Mouse (Mus musculus): ENCODE measurements around the gene Slfn3. TPM values are rescaled to one million over a fixed set of nuclear protein-coding genes. Genes with fewer than 3 reads are reported as not detected.
"Not testable (repeated sequence)": the region's sequence is repeated elsewhere in the genome, so short reads cannot be mapped to it uniquely, and the experiment has no call there.

Gene Slfn3
- polyA plus RNA-seq (2016; fragmentation: Nextera tagmentation; extraction: Ambion mirVana): 0.66 and 0.68 TPM in 2 replicates

DNA sequence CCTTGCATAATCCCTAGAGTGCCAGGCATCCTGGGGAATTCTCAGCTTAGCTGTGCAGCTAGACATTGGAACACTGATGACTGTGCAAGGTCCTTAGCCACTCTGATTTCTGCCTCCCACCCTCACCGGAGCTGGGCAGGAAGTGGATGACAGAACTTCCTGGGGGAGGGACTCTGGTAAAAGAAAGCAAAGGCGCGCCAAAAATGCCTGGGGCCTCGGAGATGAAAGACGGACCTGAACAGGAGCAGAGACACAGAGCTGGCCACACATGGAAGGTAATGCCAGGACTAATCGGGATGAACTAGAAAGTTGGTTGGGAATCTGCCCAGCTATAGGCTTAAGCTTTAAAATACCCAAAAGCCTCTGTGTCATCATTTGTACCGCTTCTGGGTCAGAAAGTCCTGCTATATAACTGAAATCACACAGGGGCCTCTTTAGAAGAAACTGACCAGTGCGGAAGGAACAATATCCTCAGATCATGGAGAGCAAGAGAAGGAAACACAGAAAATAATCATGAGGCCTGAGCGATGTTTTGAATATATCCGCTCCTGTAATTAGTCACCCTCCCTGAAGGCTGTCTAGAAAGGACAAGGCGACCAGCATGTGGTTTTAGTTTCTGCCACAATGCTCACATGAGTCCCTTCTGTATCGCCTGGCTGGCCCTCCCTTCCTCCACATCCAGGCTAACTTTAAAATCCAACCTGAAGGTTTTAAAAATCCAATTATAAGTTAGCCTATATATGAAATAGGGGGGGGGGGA, at the start of gene Slfn3:
Gene Slfn3, plus strand, starts transcription at position 197 of the 760 bp plus-strand sequence.
- no peak within 1 kb of the TSS for H3K4me3 ChIP-seq
- no peaks in the 10 kb centered on the region for H3K4me1 ChIP-seq
- no peaks in the 10 kb centered on the region for H3K9me3 ChIP-seq (replicated peaks)
- H3K27ac ChIP-seq: no peak within 1 kb of the TSS
- 78% methylated on average over 12 of the region's 12 CpGs for WGBS
- no peaks in the 10 kb centered on the region for H3K36me3 ChIP-seq
- H3K27me3 ChIP-seq: no peaks in the 10 kb centered on the region
- H3K4me2 ChIP-seq (replicated peaks): no peak within 1 kb of the TSS
- no peak within 1 kb of the TSS for H3K9ac ChIP-seq
- ATAC-seq (ENCODE audit: low FRiP score): no peak

DNA sequence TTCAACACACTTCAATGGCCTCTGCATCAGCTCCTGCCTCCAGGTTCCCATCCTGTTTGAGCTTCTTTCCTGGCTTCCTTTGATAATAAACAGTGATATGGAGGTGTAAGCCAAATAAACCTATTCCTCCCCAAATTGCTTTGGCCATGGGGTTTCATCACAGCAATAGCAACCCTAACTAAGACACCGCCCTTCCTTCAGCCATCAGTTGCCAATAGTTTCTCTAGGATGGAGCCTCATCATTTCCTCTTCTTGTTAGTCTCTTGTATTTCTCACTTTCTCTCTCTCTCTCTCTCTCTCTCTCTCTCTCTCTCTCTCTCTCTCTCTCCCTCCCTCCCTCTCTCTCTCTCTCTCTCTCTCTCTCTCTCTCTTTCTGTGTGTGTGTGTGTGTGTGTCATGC, 42.2 kb upstream of the Slfn3 start:
- H3K27ac ChIP-seq; H3K4me1 ChIP-seq; H3K9me3 ChIP-seq (replicated peaks); H3K4me2 ChIP-seq (replicated peaks); H3K9ac ChIP-seq; H3K4me3 ChIP-seq; H3K36me3 ChIP-seq; ATAC-seq (ENCODE audit: low FRiP score); H3K27me3 ChIP-seq: not testable (repeated sequence)
- no CpG with 5 or more reads among the region's 1 CpGs for WGBS

DNA sequence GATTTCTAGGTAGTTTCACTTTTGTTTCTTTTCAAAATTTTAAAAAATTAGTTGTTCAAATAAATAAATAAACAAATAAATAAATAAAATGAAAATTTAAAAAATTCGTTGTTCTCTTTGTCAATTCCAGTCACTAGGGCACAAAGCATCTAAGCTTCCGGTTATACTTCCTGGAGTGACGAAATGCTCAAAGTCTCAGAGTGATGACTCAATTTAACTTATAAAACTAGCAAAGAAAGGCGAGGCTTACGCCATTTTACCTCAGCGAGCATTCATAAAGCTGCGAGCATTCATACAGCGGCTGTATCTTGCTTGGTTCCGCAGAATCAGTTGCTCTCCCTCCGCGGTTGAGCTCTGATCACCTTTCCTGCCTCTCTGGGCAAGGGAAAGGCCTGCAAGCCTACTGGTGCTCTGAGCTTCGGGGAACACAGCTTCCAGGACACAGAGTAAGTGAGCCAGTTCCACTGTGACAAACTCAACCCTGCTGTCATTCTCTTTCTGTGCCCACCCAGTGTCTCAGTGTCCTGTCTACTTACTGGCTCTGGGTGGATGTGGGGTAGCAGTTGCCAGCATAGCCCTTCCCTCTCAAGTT, 16.1 kb upstream of the Slfn3 start, which contains the start of gene Slfn4:
Gene Slfn4, plus strand, starts transcription at position 239 of the 592 bp plus-strand sequence.
- H3K27me3 ChIP-seq: no peaks in the 10 kb centered on the region
- H3K4me1 ChIP-seq: no peaks in the 10 kb centered on the region
- no peak for ATAC-seq (ENCODE audit: low FRiP score)
- no peaks in the 10 kb centered on the region for H3K36me3 ChIP-seq
- no peak within 1 kb of the TSS for H3K4me2 ChIP-seq (replicated peaks)
- H3K27ac ChIP-seq: no peak within 1 kb of the TSS
- H3K9ac ChIP-seq: no peak within 1 kb of the TSS
- no peak within 1 kb of the TSS for H3K4me3 ChIP-seq
- 89% methylated on average over 12 of the region's 12 CpGs for WGBS
- H3K9me3 ChIP-seq (replicated peaks): no peaks in the 10 kb centered on the region

DNA sequence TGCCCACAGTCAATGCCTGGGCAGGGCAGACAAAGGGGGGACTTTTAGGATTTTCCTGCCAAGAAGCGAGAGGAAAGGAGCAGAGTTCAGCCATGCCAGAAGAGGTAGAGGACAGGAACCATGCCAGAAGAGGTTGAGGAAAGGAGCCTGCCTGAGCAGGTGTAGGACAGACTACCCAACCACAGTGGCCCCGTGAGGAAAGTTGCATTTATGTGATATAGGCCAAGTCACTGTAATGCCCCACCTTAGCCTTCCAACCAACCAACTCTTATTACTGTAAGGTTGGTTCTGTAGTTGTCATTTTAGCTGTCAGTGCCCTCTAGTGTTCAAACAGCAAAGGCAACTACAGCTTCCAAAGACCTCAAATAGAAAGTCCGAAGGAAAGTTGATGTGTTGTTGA, 871 bp downstream of the Slfn3 start:
- no peak for ATAC-seq (ENCODE audit: low FRiP score)

DNA sequence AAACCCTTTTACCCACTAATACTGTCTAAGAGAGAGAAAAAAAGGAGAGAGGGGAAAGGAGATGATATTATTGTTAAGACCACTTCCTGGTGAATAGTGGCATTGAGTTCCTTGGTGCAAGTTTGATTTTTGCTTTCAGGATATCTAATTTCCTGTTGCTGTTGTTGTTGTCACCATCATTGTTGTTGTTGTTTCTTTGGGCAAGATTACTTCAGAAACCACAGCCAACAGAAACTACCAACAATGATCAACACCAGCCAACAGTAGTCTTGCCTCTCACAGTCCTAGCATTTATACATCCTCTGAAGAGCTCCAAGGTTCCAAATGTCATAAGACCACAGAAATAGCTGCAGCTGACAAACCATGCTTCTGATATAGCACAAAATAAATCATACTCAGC, 13.9 kb downstream of the Slfn3 start:
- ATAC-seq (ENCODE audit: low FRiP score): no peak
- H3K9me3 ChIP-seq (replicated peaks): no peaks in the 10 kb centered on the region
- H3K4me2 ChIP-seq (replicated peaks): no peak overlapping the region
- no peak overlapping the region for H3K4me3 ChIP-seq
- H3K36me3 ChIP-seq: no peaks in the 10 kb centered on the region
- no peaks in the 10 kb centered on the region for H3K27me3 ChIP-seq
- no peak overlapping the region for H3K9ac ChIP-seq
- no peak overlapping the region for H3K27ac ChIP-seq
- H3K4me1 ChIP-seq: no peaks in the 10 kb centered on the region

More for the DNA sequence above, 871 bp downstream of the Slfn3 start:
- Histone ChIP-seq H3K27ac (no peak overlapping the region), H3K4me3 (no peak overlapping the region), H3K36me3 (no peaks in the 10 kb centered on the region), H3K4me2 (replicated peaks) (no peak overlapping the region), H3K27me3 (no peaks in the 10 kb centered on the region), H3K9ac (no peak overlapping the region), H3K9me3 (replicated peaks) (no peaks in the 10 kb centered on the region), H3K4me1 (no peaks in the 10 kb centered on the region)
- 72% methylated on average over 3 of the region's 3 CpGs for WGBS

DNA sequence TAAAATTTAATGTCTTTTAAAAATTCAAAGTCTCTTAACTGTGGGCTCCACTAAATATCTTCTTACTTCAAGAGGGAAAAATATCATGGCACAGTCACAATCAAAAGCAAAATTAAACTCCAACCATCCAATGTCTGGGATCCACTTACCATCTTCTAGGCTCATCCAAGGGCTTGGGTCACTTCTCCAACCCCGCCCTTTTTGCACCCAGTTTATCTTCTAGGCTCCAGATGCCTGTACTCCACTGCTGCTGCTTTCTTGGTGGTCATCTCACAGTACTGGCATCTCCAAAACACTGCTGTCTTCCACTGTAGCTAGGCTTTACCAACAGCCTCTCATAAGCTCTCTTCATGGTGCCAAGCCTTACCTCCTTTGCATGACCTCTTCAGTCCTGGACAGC, 25.0 kb downstream of the Slfn3 start:
- no peaks in the 10 kb centered on the region for H3K27me3 ChIP-seq
- H3K36me3 ChIP-seq: no peaks in the 10 kb centered on the region
- no peak for ATAC-seq (ENCODE audit: low FRiP score)
- no peak overlapping the region for H3K9ac ChIP-seq
- WGBS: 79% methylated on average over 1 of the region's 1 CpGs
- H3K4me1 ChIP-seq: no peaks in the 10 kb centered on the region
- no peak overlapping the region for H3K4me2 ChIP-seq (replicated peaks)
- H3K27ac ChIP-seq: no peak overlapping the region
- no peak overlapping the region for H3K4me3 ChIP-seq
- no peaks in the 10 kb centered on the region for H3K9me3 ChIP-seq (replicated peaks)

DNA sequence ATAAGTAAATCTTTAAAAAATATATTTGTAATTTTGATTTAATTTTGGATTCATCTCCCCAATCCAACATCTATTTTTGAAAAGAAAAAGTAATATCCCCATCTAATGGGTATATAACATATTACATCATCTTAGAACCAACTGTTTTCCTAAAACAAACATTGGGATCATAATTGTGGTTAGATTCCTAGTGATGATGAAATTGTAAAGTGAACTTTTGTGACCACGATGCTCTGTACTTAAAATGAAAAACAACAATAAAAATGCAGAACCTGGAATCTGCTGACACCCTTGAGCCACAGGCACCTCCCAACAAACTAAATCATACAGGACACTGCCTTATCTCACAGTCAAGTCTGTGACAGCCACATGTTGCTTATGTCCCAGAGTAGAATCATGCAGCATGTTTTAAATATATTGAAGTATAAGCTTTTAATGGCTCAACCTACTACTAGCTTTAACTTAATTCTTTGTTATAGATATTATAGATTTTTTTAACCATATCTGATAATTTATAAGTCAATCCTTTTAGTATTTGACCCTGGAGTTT, 30.3 kb downstream of the Slfn3 start:
- 72% methylated on average over 1 of the region's 1 CpGs for WGBS

DNA sequence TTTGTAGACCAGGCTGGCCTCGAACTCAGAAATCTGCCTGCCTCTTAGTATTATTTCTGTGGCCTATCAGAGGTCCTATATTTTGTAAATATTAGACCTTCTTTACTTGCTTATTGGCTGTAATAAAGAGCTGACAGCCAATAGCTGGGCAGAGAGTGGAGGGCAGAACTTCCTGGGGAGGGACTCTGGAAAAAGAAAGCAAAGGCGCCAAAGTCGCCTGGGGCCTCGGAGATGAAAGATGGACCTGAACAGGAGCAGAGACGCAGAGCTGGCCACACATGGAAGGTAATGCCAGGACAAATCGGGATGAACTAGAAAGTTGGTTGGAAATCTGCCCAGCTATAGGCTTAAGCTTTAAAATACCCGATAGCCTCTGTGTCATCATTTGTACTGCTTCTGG, 32.2 kb downstream of the Slfn3 start:
- Histone ChIP-seq H3K27ac (no peak overlapping the region), H3K9ac (no peak overlapping the region), H3K4me3 (no peak overlapping the region), H3K27me3 (no peaks in the 10 kb centered on the region), H3K4me2 (replicated peaks) (no peak overlapping the region), H3K36me3 (no peaks in the 10 kb centered on the region), H3K4me1 (no peaks in the 10 kb centered on the region), H3K9me3 (replicated peaks) (no peaks in the 10 kb centered on the region)
- 81% methylated on average over 7 of the region's 7 CpGs for WGBS
- no peak for ATAC-seq (ENCODE audit: low FRiP score)

More for the DNA sequence above, 30.3 kb downstream of the Slfn3 start:
- no peak overlapping the region for H3K27ac ChIP-seq
- no peak overlapping the region for H3K4me2 ChIP-seq (replicated peaks)
- no peak overlapping the region for H3K4me3 ChIP-seq
- H3K9ac ChIP-seq: no peak overlapping the region
- no peaks in the 10 kb centered on the region for H3K4me1 ChIP-seq
- H3K27me3 ChIP-seq: no peaks in the 10 kb centered on the region
- H3K36me3 ChIP-seq: no peaks in the 10 kb centered on the region
- no peak for ATAC-seq (ENCODE audit: low FRiP score)
- no peaks in the 10 kb centered on the region for H3K9me3 ChIP-seq (replicated peaks)

DNA sequence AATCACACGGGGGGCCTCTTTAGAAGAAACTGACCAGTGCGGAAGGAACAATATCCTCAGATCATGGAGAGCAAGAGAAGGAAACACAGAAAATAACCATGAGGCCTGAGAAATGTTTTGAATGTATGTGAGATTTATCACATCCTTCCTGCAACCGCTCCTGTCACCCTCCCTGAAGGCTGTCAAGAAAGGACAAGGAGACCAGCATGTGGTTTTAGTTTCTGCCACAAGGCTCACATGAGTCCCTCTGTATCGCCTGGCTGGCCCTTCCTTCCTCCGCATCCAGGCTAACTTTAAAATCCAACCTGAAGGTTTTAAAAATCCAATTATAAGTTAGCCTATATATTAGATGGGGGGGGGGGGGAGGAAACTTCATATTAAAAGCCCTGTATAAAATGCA, 32.7 kb downstream of the Slfn3 start:
- H3K4me3 ChIP-seq; ATAC-seq (ENCODE audit: low FRiP score); H3K36me3 ChIP-seq; H3K4me2 ChIP-seq (replicated peaks); H3K27ac ChIP-seq; H3K9ac ChIP-seq; H3K9me3 ChIP-seq (replicated peaks); H3K27me3 ChIP-seq; H3K4me1 ChIP-seq: not testable (repeated sequence)
- 82% methylated on average over 5 of the region's 5 CpGs for WGBS

DNA sequence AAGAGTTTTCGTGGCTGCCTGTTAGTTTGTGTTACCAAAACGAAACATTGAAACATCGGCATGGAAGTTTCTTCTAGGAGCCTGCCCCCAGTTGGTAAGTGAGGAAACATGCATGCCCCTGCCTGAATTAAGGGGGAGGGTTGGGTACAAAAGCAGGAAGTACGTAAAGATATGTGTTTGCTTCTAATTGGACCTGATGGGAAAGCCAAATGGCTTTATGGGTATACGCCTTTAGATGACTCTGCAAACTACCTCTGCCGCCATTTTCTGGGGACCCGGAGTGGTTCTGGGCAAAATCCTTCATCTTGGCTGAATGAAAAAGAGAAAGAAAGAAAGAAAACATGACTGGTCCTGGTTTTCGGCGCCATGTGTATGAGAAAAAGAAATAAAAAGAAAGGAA, 33.1 kb downstream of the Slfn3 start:
- no peak overlapping the region for H3K27ac ChIP-seq
- no peaks in the 10 kb centered on the region for H3K27me3 ChIP-seq
- no peak overlapping the region for H3K4me2 ChIP-seq (replicated peaks)
- H3K4me1 ChIP-seq: no peaks in the 10 kb centered on the region
- no peak for ATAC-seq (ENCODE audit: low FRiP score)
- H3K9me3 ChIP-seq (replicated peaks): no peaks in the 10 kb centered on the region
- 90% methylated on average over 9 of the region's 9 CpGs for WGBS
- no peak overlapping the region for H3K4me3 ChIP-seq
- no peaks in the 10 kb centered on the region for H3K36me3 ChIP-seq
- no peak overlapping the region for H3K9ac ChIP-seq

DNA sequence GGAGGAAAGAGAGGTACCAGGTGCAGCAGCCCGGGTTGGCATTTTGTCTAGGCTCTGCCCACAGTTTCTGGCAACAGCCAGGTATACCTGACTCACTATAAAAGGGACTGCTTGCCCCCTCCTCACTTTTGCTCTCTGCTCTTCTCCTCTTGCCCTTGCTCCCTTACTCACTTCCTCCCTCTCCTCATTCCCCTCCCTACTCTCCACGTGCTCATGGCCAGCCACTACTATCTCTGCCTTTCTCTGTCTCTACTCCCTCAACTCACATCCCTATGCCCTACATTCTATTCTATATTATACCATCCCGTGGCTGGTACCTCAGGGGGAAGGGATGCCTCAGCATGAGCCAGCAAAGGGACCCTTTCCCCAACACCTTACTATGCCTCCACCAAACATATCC, 33.6 kb downstream of the Slfn3 start:
- no peaks in the 10 kb centered on the region for H3K36me3 ChIP-seq
- no peak overlapping the region for H3K4me2 ChIP-seq (replicated peaks)
- H3K27ac ChIP-seq: no peak overlapping the region
- H3K27me3 ChIP-seq: no peaks in the 10 kb centered on the region
- H3K9me3 ChIP-seq (replicated peaks): no peaks in the 10 kb centered on the region
- no peak for ATAC-seq (ENCODE audit: low FRiP score)
- no peak overlapping the region for H3K9ac ChIP-seq
- no peak overlapping the region for H3K4me3 ChIP-seq
- 71% methylated on average over 3 of the region's 3 CpGs for WGBS
- H3K4me1 ChIP-seq: no peaks in the 10 kb centered on the region

DNA sequence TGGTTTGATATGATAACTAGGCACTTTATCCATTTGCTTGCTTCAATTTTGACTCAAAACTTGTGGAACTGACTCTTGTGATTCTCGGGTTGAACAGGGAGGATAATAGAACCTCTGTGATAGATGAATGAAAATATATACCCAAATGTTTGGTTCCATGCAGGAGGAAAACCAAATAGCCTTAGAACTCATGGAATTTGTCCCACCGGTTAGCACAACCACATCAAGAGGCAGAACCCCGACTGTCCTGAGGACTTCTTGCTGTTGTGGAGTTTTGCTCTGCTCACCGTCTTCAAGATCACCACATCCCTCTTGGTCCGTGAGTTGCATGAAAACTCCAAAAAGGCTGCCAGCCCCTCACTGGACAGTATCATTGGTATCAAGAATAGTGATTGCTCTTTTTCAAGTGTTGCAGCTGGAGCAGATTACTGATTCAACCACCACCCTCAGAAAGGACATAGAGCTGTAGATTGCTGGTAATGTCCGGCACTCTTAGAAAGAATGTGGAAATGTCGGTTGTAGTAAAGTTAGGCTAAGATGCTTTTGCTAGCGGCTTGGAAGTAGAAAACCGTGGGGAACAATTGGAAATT, 34.3 kb downstream of the Slfn3 start:
- Histone ChIP-seq H3K4me2 (replicated peaks) (no peak overlapping the region), H3K36me3 (no peaks in the 10 kb centered on the region), H3K9ac (no peak overlapping the region), H3K9me3 (replicated peaks) (no peaks in the 10 kb centered on the region), H3K27me3 (no peaks in the 10 kb centered on the region), H3K4me3 (no peak overlapping the region), H3K4me1 (no peaks in the 10 kb centered on the region), H3K27ac (no peak overlapping the region)
- ATAC-seq (ENCODE audit: low FRiP score): no peak
- WGBS: 92% methylated on average over 9 of the region's 9 CpGs

Measured in hindbrain, embryonic 12.5 days (tissue).